Mouse (Mus musculus) thymus, postnatal 36 days (tissue): Measurements from ENCODE around the gene Klf2.

Source experiments
- DNase-seq, 2 experiments: peaks; one replicate each; pipeline ENCODE4 v3.0.0; 2022; ENCODE audit warnings: mixed read lengths in 2 of 2

Gene Klf2

GRCm38 (mm10) chr8:72318801-72319322 is at the start of gene Klf2:
Klf2 (plus strand) TSS chr8:72319033.
- peak; percentile 90 to 93 for DNase-seq

- DNase-seq, result no peak
These were observed 48.2 kb upstream of the Klf2 start for GRCm38 (mm10) chr8:72270606-72271005.

- no peak for DNase-seq
These were observed 47.7 kb upstream of the Klf2 start for GRCm38 (mm10) chr8:72271051-72271660.

- no peak for DNase-seq
These were observed 47.1 kb upstream of the Klf2 start for GRCm38 (mm10) chr8:72271691-72272090.

GRCm38 (mm10) chr8:72272361-72272760 is 46.5 kb upstream of the Klf2 start:
- DNase-seq, result peak; percentile 86

GRCm38 (mm10) chr8:72273111-72273770 is 45.6 kb upstream of the Klf2 start:
- DNase-seq, result no peak

- DNase-seq, result peak in 1 of 2 experiments; percentile 39
These were observed 45.0 kb upstream of the Klf2 start for GRCm38 (mm10) chr8:72273807-72274206.

GRCm38 (mm10) chr8:72277244-72277643 is 41.6 kb upstream of the Klf2 start:
- no peak for DNase-seq

GRCm38 (mm10) chr8:72279151-72279550 is 39.7 kb upstream of the Klf2 start:
- peak; percentile 89 to 94 for DNase-seq

GRCm38 (mm10) chr8:72281634-72282033 is 37.2 kb upstream of the Klf2 start:
- no peak for DNase-seq

- DNase-seq, result no peak
These were observed 33.5 kb upstream of the Klf2 start for GRCm38 (mm10) chr8:72285285-72285684.

- no peak for DNase-seq
These were observed 29.8 kb upstream of the Klf2 start for GRCm38 (mm10) chr8:72289051-72289450.

GRCm38 (mm10) chr8:72291104-72291503 is 27.7 kb upstream of the Klf2 start:
- DNase-seq, result no peak

GRCm38 (mm10) chr8:72293309-72293708 is 25.5 kb upstream of the Klf2 start:
- no peak for DNase-seq

- no peak for DNase-seq
These were observed 23.7 kb upstream of the Klf2 start for GRCm38 (mm10) chr8:72295125-72295524.

GRCm38 (mm10) chr8:72295679-72296078 is 23.2 kb upstream of the Klf2 start:
- DNase-seq, result peak; percentile 46 to 58

- no peak for DNase-seq
These were observed 22.3 kb upstream of the Klf2 start for GRCm38 (mm10) chr8:72296561-72296960.

GRCm38 (mm10) chr8:72298928-72299327 is 19.9 kb upstream of the Klf2 start:
- no peak for DNase-seq

- no peak for DNase-seq
These were observed 18.0 kb upstream of the Klf2 start for GRCm38 (mm10) chr8:72300654-72301400.

GRCm38 (mm10) chr8:72301497-72301896 is 17.3 kb upstream of the Klf2 start:
- DNase-seq, result no peak

GRCm38 (mm10) chr8:72302986-72303612 is 15.7 kb upstream of the Klf2 start:
- no peak for DNase-seq

- DNase-seq, result peak in 1 of 2 experiments; percentile 36
These were observed 15.2 kb upstream of the Klf2 start for GRCm38 (mm10) chr8:72303633-72304032.
